Mouse (Mus musculus) thymus, postnatal 36 days (tissue): Measurements from ENCODE around the gene Gpr84.

Experiments
- DNase-seq, 2 experiments: peaks; one replicate each; pipeline ENCODE4 v3.0.0; 2022; ENCODE audit warnings: mixed read lengths in 2 of 2

Gene Gpr84

GRCm38 (mm10) chr15:103310365-103310910 is at the start of gene Gpr84:
TSS of gene Gpr84 (minus strand) at chr15:103310612.
- DNase-seq = no peak

GRCm38 (mm10) chr15:103359869-103360602 is 49.6 kb upstream of the Gpr84 start:
- no peak for DNase-seq

- no peak for DNase-seq
Observed at GRCm38 (mm10) chr15:103359122-103359510, 48.7 kb upstream of the Gpr84 start.

- DNase-seq = no peak
Observed at GRCm38 (mm10) chr15:103358278-103359121, 48.1 kb upstream of the Gpr84 start.

- DNase-seq = no peak
Observed at GRCm38 (mm10) chr15:103357817-103358216, 47.4 kb upstream of the Gpr84 start.

- DNase-seq = no peak
Observed at GRCm38 (mm10) chr15:103356130-103356529, 45.7 kb upstream of the Gpr84 start.

- DNase-seq = no peak
Observed at GRCm38 (mm10) chr15:103355420-103355819, 45.0 kb upstream of the Gpr84 start.

GRCm38 (mm10) chr15:103354690-103355089 is 44.3 kb upstream of the Gpr84 start:
- DNase-seq = no peak

- DNase-seq = no peak
Observed at GRCm38 (mm10) chr15:103353511-103354256, 43.3 kb upstream of the Gpr84 start.

GRCm38 (mm10) chr15:103352856-103353255 is 42.4 kb upstream of the Gpr84 start:
- DNase-seq = peak; percentile 45 to 46

- DNase-seq = peak; percentile 60 to 62
Observed at GRCm38 (mm10) chr15:103347275-103347684, 36.9 kb upstream of the Gpr84 start.

- no peak for DNase-seq
Observed at GRCm38 (mm10) chr15:103345789-103346188, 35.4 kb upstream of the Gpr84 start.

GRCm38 (mm10) chr15:103343556-103343955 is 33.1 kb upstream of the Gpr84 start:
- no peak for DNase-seq

GRCm38 (mm10) chr15:103343008-103343407 is 32.6 kb upstream of the Gpr84 start:
- DNase-seq = no peak

- DNase-seq = peak; percentile 53 to 66
Observed at GRCm38 (mm10) chr15:103342415-103342814, 32.0 kb upstream of the Gpr84 start.

GRCm38 (mm10) chr15:103341547-103341946 is 31.1 kb upstream of the Gpr84 start:
- DNase-seq = no peak

GRCm38 (mm10) chr15:103340786-103341185 is 30.4 kb upstream of the Gpr84 start:
- DNase-seq = no peak

- DNase-seq = peak; percentile 87
Observed at GRCm38 (mm10) chr15:103339961-103340337, 29.5 kb upstream of the Gpr84 start, which contains the start of gene Zfp385a. TSS of gene Zfp385a (minus strand) at chr15:103340093.

GRCm38 (mm10) chr15:103339166-103339960 is 29.0 kb upstream of the Gpr84 start:
- DNase-seq = peak; percentile 41 to 56

GRCm38 (mm10) chr15:103338829-103339165 is 28.4 kb upstream of the Gpr84 start:
- DNase-seq = no peak

GRCm38 (mm10) chr15:103336996-103337667 is 26.7 kb upstream of the Gpr84 start:
- DNase-seq = no peak
